Mouse (Mus musculus) forebrain, embryonic 14.5 days (tissue): ENCODE measurements around the gene Cenpa. TPM values are rescaled to one million over a fixed set of nuclear protein-coding genes. Genes with fewer than 3 reads are reported as not detected.
"Not testable (repeated sequence)": the region's sequence is repeated elsewhere in the genome, so short reads cannot be mapped to it uniquely, and the experiment has no call there.

Experiments used
- ATAC-seq: fragments of 200-750 bp; cut with Nextera tagmentation; 2 replicates; pipeline ENCODE4 v1.8.0; 2017; ENCODE audit warnings: mild to moderate bottlenecking, moderate library complexity
- DNase-seq: peaks from one replicate; pipeline ENCODE4 v3.0.0-alpha.2; 2015; ENCODE audit warnings: low spot score
- H3K27ac ChIP-seq: fragments of 300-500 bp; sonication (generic); 2 replicates; pipeline ENCODE4 v1.5.1; 2014; ENCODE audit warnings: low read depth, mild to moderate bottlenecking, control low read depth, low read length, moderate library complexity
- H3K27me3 ChIP-seq: fragments of 300-500 bp; sonication (generic); replicated peaks from 2 replicates; pipeline ENCODE4 v1.6.1; 2014; ENCODE audit warnings: low read length, control low read depth, mixed read lengths; ENCODE audit not compliant: control insufficient read depth, insufficient read depth
- H3K36me3 ChIP-seq: fragments of 300-500 bp; sonication (generic); 2 replicates; pipeline ENCODE4 v1.6.1; 2014; ENCODE audit warnings: low read length, control low read depth; ENCODE audit not compliant: control insufficient read depth, insufficient read depth
- H3K4me1 ChIP-seq: fragments of 300-500 bp; sonication (generic); 2 replicates; pipeline ENCODE4 v1.6.1; 2014; ENCODE audit warnings: antibody characterized with exemption, low read length, control low read depth; ENCODE audit not compliant: control insufficient read depth, insufficient read depth
- H3K4me2 ChIP-seq: fragments of 300-500 bp; sonication (generic); 2 replicates; pipeline ENCODE4 v1.6.1; 2014; ENCODE audit warnings: mild to moderate bottlenecking, control low read depth, low read length
- H3K4me3 ChIP-seq: fragments of 300-500 bp; sonication (generic); 2 replicates; pipeline ENCODE4 v1.5.1; 2014; ENCODE audit warnings: low read depth, low read length, control low read depth
- H3K9ac ChIP-seq: fragments of 300-500 bp; sonication (generic); 2 replicates; pipeline ENCODE4 v1.6.1; 2014; ENCODE audit warnings: mild to moderate bottlenecking, low read length, control low read depth, moderate library complexity
- H3K9me3 ChIP-seq: fragments of 300-500 bp; sonication (generic); replicated peaks from 2 replicates; pipeline ENCODE4 v1.6.1; 2016; ENCODE audit warnings: low read length, control low read depth, mixed read lengths; ENCODE audit not compliant: control insufficient read depth
- WGBS: fragments of 180-500 bp; shearing (Covaris S2); extraction: QIAGEN DNeasy Blood & Tissue Kit; methylation state at CpG from one replicate; pipeline ENCODE4 v1.1.7; 2014; 5-methylcytosine and 5-hydroxymethylcytosine counted together
- polyA plus RNA-seq: library from polyadenylated mRNA; unstranded; fragments of >200 nt; fragmentation: Nextera tagmentation; extraction: Ambion mirVana; gene quantifications from 2 replicates; pipeline ENCODE4 v1.2.1, GENCODE M21; 2014

Gene Cenpa
- polyA plus RNA-seq, 1 experiment from 2014 or later: 206 TPM

GRCm38 (mm10) chr5:30679593-30679992 is 13.0 kb downstream of the Cenpa start:
- WGBS: 89% methylated on average over 5 of the region's 5 CpGs
- peaks cover 16% of the 10 kb centered on the region for H3K36me3 ChIP-seq
- no peak overlapping the region for H3K4me3 ChIP-seq
- DNase-seq (no peak), ATAC-seq (no peak)
- H3K9me3 ChIP-seq: no peaks in the 10 kb centered on the region
- no peaks in the 10 kb centered on the region for H3K4me1 ChIP-seq
- H3K27ac ChIP-seq: no peak overlapping the region
- no peaks in the 10 kb centered on the region for H3K27me3 ChIP-seq
- H3K9ac ChIP-seq: no peak overlapping the region
- H3K4me2 ChIP-seq: no peak overlapping the region

DNA sequence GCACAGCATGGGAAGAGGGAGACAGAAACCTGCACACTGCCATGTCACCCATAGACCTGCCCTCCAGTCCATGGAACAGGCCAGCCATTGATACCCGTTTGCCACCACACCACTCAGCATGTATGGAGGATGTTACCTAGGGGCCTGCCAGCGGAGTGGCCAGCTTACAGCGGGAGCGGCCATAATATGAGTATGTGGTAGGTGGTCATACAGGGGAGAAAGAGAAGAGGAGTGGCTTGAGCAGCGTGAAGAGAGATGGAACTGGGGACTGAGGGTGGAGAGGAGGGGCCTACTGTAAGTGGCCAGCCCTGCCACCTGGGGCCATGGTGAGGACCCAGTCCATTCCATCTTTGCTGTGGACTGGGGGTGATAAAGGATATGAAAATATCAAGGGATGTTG is 15.4 kb downstream of the Cenpa start:
- 87% methylated on average over 5 of the region's 5 CpGs for WGBS
- H3K4me2 ChIP-seq: no peak overlapping the region

DNA sequence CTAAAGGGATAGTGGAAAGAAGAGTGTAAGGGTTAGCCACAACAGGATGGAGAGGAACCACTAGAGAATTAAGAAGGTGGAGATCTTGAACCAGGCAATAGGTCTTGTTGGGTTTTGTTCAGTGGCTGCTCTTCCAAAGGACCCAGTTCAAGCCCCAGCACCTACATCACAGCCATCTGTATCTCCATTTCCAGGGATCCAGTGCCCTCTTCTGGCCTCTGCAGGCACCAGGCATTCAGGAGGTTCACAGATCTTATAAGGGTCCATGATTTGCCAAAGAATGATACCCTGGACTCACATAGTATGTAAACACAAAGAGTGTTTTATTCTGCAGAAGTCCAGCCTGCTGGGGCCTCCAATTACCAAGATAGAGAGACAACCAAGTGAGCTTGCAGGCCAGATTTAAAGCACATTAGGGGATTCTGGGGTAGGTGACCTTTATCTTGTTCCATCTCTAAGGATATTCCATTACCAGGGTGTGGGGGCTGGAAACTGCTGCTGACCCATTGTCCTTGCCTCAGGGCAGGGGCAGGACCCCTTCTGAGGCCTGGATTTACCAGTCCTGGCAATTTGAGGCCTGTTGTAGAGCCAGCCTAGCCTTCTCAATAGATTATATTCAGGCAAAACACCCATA is 16.5 kb downstream of the Cenpa start:
- no peak for DNase-seq
- H3K9me3 ChIP-seq: no peaks in the 10 kb centered on the region
- no peaks in the 10 kb centered on the region for H3K36me3 ChIP-seq
- no peak overlapping the region for H3K27ac ChIP-seq
- H3K4me3 ChIP-seq: no peak overlapping the region
- H3K9ac ChIP-seq: no peak overlapping the region
- no peaks in the 10 kb centered on the region for H3K27me3 ChIP-seq
- ATAC-seq: no peak
- H3K4me2 ChIP-seq: no peak overlapping the region
- no peaks in the 10 kb centered on the region for H3K4me1 ChIP-seq

More for the DNA sequence above, 15.4 kb downstream of the Cenpa start:
- DNase-seq: no peak
- no peaks in the 10 kb centered on the region for H3K9me3 ChIP-seq
- no peak overlapping the region for H3K27ac ChIP-seq
- no peaks in the 10 kb centered on the region for H3K27me3 ChIP-seq
- H3K9ac ChIP-seq: no peak overlapping the region
- no peaks in the 10 kb centered on the region for H3K4me1 ChIP-seq
- no peaks in the 10 kb centered on the region; the same call in 1 of the 2 replicates for H3K36me3 ChIP-seq
- no peak for ATAC-seq
- no peak overlapping the region for H3K4me3 ChIP-seq

DNA sequence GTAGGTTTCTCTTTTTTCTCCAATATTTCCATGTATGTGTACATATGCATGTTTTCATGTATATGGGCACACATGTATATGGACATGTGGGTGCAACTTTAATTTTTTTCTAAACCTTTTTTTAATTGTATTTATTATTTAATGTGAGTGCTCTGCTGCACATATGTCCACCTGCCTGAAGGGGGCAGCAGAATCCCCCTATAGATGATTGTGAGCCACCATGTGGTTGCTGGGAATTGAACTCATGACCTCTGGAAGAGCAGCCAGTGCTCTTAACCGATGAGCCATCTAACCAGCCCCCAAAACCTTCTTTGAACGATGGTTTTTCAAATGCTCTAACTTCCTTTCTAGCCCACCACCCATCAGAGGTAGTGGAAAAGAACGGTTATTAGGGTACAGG is 17.4 kb downstream of the Cenpa start:
- no peak for DNase-seq
- 78% methylated on average over 3 of the region's 3 CpGs for WGBS
- H3K27me3 ChIP-seq: no peaks in the 10 kb centered on the region

DNA sequence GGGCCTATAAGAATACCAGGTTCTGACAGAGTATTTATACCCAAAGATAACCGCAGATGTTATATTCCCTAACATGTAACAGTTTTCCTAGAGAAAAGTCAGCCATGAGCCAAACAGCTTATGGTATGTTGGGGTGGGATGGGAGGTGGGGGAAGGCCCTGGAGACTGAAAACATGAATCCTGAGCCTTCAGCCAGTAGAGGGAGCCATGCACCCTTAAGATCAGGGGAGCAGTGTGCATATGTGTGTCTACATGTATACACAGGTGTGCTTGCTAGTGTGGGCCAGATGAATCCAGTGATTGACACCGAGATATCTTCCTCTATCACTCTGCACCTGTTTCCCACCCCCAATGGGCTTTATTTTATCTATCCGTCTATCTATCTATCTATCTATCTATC is 20.2 kb downstream of the Cenpa start:
- 58% methylated on average over 3 of the region's 3 CpGs for WGBS
- no peaks in the 10 kb centered on the region for H3K9me3 ChIP-seq
- no peak overlapping the region for H3K9ac ChIP-seq
- H3K4me1 ChIP-seq: no peaks in the 10 kb centered on the region
- H3K4me2 ChIP-seq: no peak overlapping the region
- H3K36me3 ChIP-seq: no peaks in the 10 kb centered on the region
- ATAC-seq (no peak), DNase-seq (peak; percentile 52)
- H3K27me3 ChIP-seq: no peaks in the 10 kb centered on the region
- H3K4me3 ChIP-seq: no peak overlapping the region
- no peak overlapping the region for H3K27ac ChIP-seq

More for the DNA sequence above, 17.4 kb downstream of the Cenpa start:
- Histone ChIP-seq H3K9me3 (no peaks in the 10 kb centered on the region), H3K36me3 (no peaks in the 10 kb centered on the region), H3K9ac (no peak overlapping the region), H3K4me3 (no peak overlapping the region), H3K4me2 (no peak overlapping the region), H3K4me1 (no peaks in the 10 kb centered on the region), H3K27ac (no peak overlapping the region)
- ATAC-seq: no peak

GRCm38 (mm10) chr5:30700361-30701000 is 33.9 kb downstream of the Cenpa start:
- DNase-seq (no peak), ATAC-seq (no peak)
- Histone ChIP-seq H3K4me3 (no peak overlapping the region), H3K36me3 (no peaks in the 10 kb centered on the region), H3K9ac (no peak overlapping the region), H3K27ac (no peak overlapping the region), H3K9me3 (no peaks in the 10 kb centered on the region), H3K4me2 (no peak overlapping the region), H3K4me1 (no peaks in the 10 kb centered on the region), H3K27me3 (no peaks in the 10 kb centered on the region)
- 86% methylated on average over 8 of the region's 8 CpGs for WGBS

GRCm38 (mm10) chr5:30701373-30701772 is 34.8 kb downstream of the Cenpa start:
- 33% methylated on average over 4 of the region's 4 CpGs for WGBS
- H3K4me1 ChIP-seq, H3K27me3 ChIP-seq, DNase-seq, H3K27ac ChIP-seq, H3K9ac ChIP-seq, H3K36me3 ChIP-seq, ATAC-seq, H3K4me2 ChIP-seq, H3K9me3 ChIP-seq, H3K4me3 ChIP-seq: not testable (repeated sequence)

DNA sequence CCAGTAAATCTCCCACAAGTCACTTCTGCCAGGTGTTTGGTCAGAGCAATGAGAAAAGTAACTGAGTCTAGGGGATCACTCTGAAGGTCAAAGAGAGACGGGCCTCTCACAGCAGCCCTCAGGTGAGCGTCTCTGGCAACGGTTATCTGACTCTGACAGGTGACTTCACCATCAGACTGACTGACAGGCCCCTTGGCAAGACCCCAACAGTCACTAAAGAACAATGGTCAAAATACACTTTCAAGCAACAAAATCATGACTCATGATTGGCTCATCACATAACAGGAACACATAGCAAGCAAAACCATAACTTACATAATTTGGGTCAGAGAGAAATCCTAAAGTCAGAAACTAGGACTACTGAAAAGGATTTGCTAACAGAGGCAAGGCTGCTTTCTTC is 35.3 kb downstream of the Cenpa start:
- Histone ChIP-seq H3K36me3 (no peaks in the 10 kb centered on the region), H3K9me3 (no peaks in the 10 kb centered on the region), H3K27ac (no peak overlapping the region), H3K9ac (no peak overlapping the region), H3K4me1 (no peaks in the 10 kb centered on the region), H3K4me2 (no peak overlapping the region), H3K4me3 (no peak overlapping the region), H3K27me3 (no peaks in the 10 kb centered on the region)
- 91% methylated on average over 3 of the region's 3 CpGs for WGBS
- no peak for ATAC-seq
- DNase-seq: no peak

- Histone ChIP-seq H3K4me3 (no peak overlapping the region), H3K4me1 (peaks cover 4% of the 10 kb centered on the region; the same call in 1 of the 2 replicates), H3K9ac (no peak overlapping the region), H3K36me3 (no peaks in the 10 kb centered on the region), H3K27ac (no peak overlapping the region), H3K27me3 (no peaks in the 10 kb centered on the region), H3K9me3 (no peaks in the 10 kb centered on the region), H3K4me2 (no peak overlapping the region)
- peak; percentile 94 for DNase-seq
- 11% methylated on average over 13 of the region's 13 CpGs for WGBS
- no peak for ATAC-seq
Observed at GRCm38 (mm10) chr5:30709744-30710383, 43.3 kb downstream of the Cenpa start.
